Mouse (Mus musculus) liver, adult 2 months (tissue): ENCODE measurements around the gene Hoxd4.

Experiments
- CTCF ChIP-seq: fragments of 200-500 bp; IDR thresholded peaks from 2 replicates; pipeline ENCODE4 v1.5.1; 2011; ENCODE audit warnings: low read depth, low read length, control low read depth
- POLR2A ChIP-seq: fragments of 200-500 bp; IDR thresholded peaks from 2 replicates; pipeline ENCODE4 v1.6.1; 2011; ENCODE audit warnings: low read length, control low read depth; ENCODE audit not compliant: insufficient read depth; ENCODE audit errors: extremely low read depth

DNA sequence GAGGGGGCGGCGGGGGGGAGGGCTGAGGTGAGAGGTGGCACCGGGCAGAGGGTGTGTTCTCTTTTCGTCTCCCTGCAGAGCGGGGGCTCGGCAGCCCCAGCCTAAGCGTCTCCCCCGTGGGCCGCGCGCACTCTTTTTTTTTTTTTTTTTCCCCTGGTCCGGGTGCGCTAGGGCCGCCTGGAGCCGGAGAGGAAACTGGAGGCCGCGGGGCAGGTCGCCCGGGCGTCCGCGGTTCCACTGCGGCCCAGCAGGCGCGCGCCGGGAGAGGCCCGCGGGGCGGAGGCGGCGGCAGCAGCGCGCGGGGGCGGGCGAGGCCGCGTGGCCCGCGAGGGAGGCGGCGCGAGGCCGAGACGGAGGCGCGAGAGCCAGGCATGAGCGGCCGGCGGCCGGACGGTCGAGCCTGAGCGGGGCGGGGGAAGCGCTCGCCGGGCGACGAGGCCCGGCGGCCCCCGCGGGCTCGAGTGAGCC is 6.7 kb upstream of the Hoxd4 start:
- TF ChIP-seq CTCF (no peak), POLR2A (no peak)
